Mouse (Mus musculus) CH12.LX (cell line): Measurements from ENCODE around the gene Ccdc96. TPM values are rescaled to one million over a fixed set of nuclear protein-coding genes. Genes with fewer than 3 reads are reported as not detected.

Experiments used
- DNase-seq: peaks from one replicate; pipeline ENCODE4 v3.0.0-alpha.2; 2013; ENCODE audit errors: extremely low read depth
- H3K27ac ChIP-seq: 2 replicates; pipeline ENCODE4 v1.5.1; 2012; ENCODE audit warnings: low read depth, mild to moderate bottlenecking, control low read depth, moderate library complexity; ENCODE audit not compliant: insufficient read depth
- H3K27me3 ChIP-seq: replicated peaks from 2 replicates; pipeline ENCODE3; 2012; ENCODE audit warnings: inconsistent platforms
- H3K36me3 ChIP-seq, 2 experiments: replicated peaks in 1 of 2; 2 replicates each; pipeline versions ENCODE3 to v1.6.1; 2012; ENCODE audit warnings: inconsistent platforms in 1 of 2, low read length in 1 of 2, mild to moderate bottlenecking in 1 of 2, mixed read lengths in 1 of 2, moderate library complexity in 1 of 2; ENCODE audit not compliant: control insufficient read depth in 1 of 2, insufficient read depth in 1 of 2
- H3K4me1 ChIP-seq, 2 experiments: 2 replicates each; pipeline ENCODE4 v1.6.1; 2012; ENCODE audit warnings: inconsistent platforms in 1 of 2, moderate library complexity in 1 of 2; ENCODE audit not compliant: insufficient read depth in 2 of 2, control insufficient read depth in 1 of 2
- H3K4me2 ChIP-seq: 2 replicates; pipeline ENCODE4 v1.6.1; 2012; ENCODE audit warnings: low read depth, mild to moderate bottlenecking, control low read depth; ENCODE audit not compliant: poor library complexity, insufficient read depth, severe bottlenecking
- H3K4me3 ChIP-seq, 3 experiments: fragments of 150-350 bp in 1 of 3; sonication (generic) in 1 of 3; replicated peaks in 1 of 3; 2 replicates each; pipeline versions ENCODE3 to v1.5.1; 2011 to 2012; ENCODE audit warnings: low read depth in 2 of 3, low read length in 2 of 3, mild to moderate bottlenecking in 2 of 3, moderate library complexity in 2 of 3, control low read depth in 1 of 3, improper control_type of control experiment in 1 of 3, inconsistent platforms in 1 of 3, mixed read lengths in 1 of 3; ENCODE audit not compliant: poor library complexity in 1 of 3
- H3K79me2 ChIP-seq: replicated peaks from 2 replicates; pipeline ENCODE4 v1.6.1; 2012; ENCODE audit warnings: mild to moderate bottlenecking, moderate library complexity; ENCODE audit not compliant: control insufficient read depth, poor library complexity, insufficient read depth, severe bottlenecking; ENCODE audit errors: extremely low read depth
- H3K9ac ChIP-seq: 2 replicates; pipeline ENCODE4 v1.6.1; 2012; ENCODE audit warnings: low read depth, mild to moderate bottlenecking, control low read depth, moderate library complexity; ENCODE audit not compliant: insufficient read depth
- H3K9me3 ChIP-seq: replicated peaks from 2 replicates; pipeline ENCODE3; 2012; ENCODE audit warnings: low read length, inconsistent platforms, mixed read lengths
- BHLHE40 ChIP-seq: IDR thresholded peaks from 2 replicates; pipeline ENCODE4 v1.6.1; 2011; ENCODE audit warnings: mild to moderate bottlenecking, low read depth, low read length, improper control_type of control experiment
- CHD1 ChIP-seq: IDR thresholded peaks from 2 replicates; pipeline ENCODE4 v1.6.1; 2012; ENCODE audit warnings: low read depth, low read length, improper control_type of control experiment, inconsistent platforms
- CHD2 ChIP-seq: IDR thresholded peaks from 2 replicates; pipeline ENCODE4 v1.6.1; 2011; ENCODE audit warnings: low read length, improper control_type of control experiment
- CTCF ChIP-seq, 2 experiments: IDR thresholded peaks in 1 of 2; conservative IDR thresholded peaks in 1 of 2; 2 replicates each; pipeline ENCODE4 v1.5.1; 2011 to 2012; ENCODE audit warnings: low read depth in 2 of 2, low read length in 2 of 2, improper control_type of control experiment in 1 of 2, inconsistent platforms in 1 of 2, mild to moderate bottlenecking in 1 of 2, moderate library complexity in 1 of 2
- ELF1 ChIP-seq: IDR thresholded peaks from 2 replicates; pipeline ENCODE4 v1.6.1; 2014; ENCODE audit warnings: low read depth, mild to moderate bottlenecking, inconsistent platforms, low read length, improper control_type of control experiment
- EP300 ChIP-seq: IDR thresholded peaks from 2 replicates; pipeline ENCODE4 v1.6.1; 2011; ENCODE audit warnings: low read length, improper control_type of control experiment
- ETS1 ChIP-seq: conservative IDR thresholded peaks from 2 replicates; pipeline ENCODE4 v1.6.1; 2012; ENCODE audit warnings: low read depth, mild to moderate bottlenecking, inconsistent platforms, low read length, improper control_type of control experiment, moderate library complexity
- HCFC1 ChIP-seq: IDR thresholded peaks from 2 replicates; pipeline ENCODE4 v1.6.1; 2012; ENCODE audit warnings: low read depth, mild to moderate bottlenecking, inconsistent platforms, low read length, improper control_type of control experiment
- JUN ChIP-seq: IDR thresholded peaks from 2 replicates; pipeline ENCODE4 v1.6.1; 2011; ENCODE audit warnings: low read depth, mild to moderate bottlenecking, low read length, improper control_type of control experiment, moderate library complexity; ENCODE audit not compliant: insufficient read depth
- JUND ChIP-seq: conservative IDR thresholded peaks from 2 replicates; pipeline ENCODE4 v1.6.1; 2011; ENCODE audit warnings: low read depth, low read length, improper control_type of control experiment
- KAT2A ChIP-seq: IDR thresholded peaks from 2 replicates; pipeline ENCODE4 v1.6.1; 2012; ENCODE audit warnings: low read length, improper control_type of control experiment, inconsistent platforms; ENCODE audit not compliant: insufficient replicate concordance
- MAFK ChIP-seq: IDR thresholded peaks from 2 replicates; pipeline ENCODE4 v1.6.1; 2011; ENCODE audit warnings: low read length, improper control_type of control experiment; ENCODE audit not compliant: insufficient replicate concordance
- MAX ChIP-seq: IDR thresholded peaks from 2 replicates; pipeline ENCODE4 v1.6.1; 2011; ENCODE audit warnings: low read length, improper control_type of control experiment
- MAZ ChIP-seq: IDR thresholded peaks from 2 replicates; pipeline ENCODE4 v1.6.1; 2012; ENCODE audit warnings: low read depth, mild to moderate bottlenecking, inconsistent platforms, low read length, improper control_type of control experiment, moderate library complexity
- MYC ChIP-seq: IDR thresholded peaks from 2 replicates; pipeline ENCODE4 v1.6.1; 2011; ENCODE audit warnings: low read depth, mild to moderate bottlenecking, improper control_type of control experiment, low read length
- NRF1 ChIP-seq: IDR thresholded peaks from 2 replicates; pipeline ENCODE4 v1.6.1; 2014; ENCODE audit warnings: low read depth, mild to moderate bottlenecking, inconsistent platforms, low read length, improper control_type of control experiment, moderate library complexity
- PAX5 ChIP-seq: IDR thresholded peaks from 2 replicates; pipeline ENCODE4 v1.6.1; 2012; ENCODE audit warnings: low read length, inconsistent platforms, mixed read lengths
- POLR2AphosphoS2 ChIP-seq: IDR thresholded peaks from 2 replicates; pipeline ENCODE4 v1.6.1; 2011; ENCODE audit warnings: low read depth, low read length, improper control_type of control experiment
- RCOR1 ChIP-seq: conservative IDR thresholded peaks from 2 replicates; pipeline ENCODE4 v1.6.1; 2012; ENCODE audit warnings: low read depth, mild to moderate bottlenecking, inconsistent platforms, low read length, improper control_type of control experiment
- SIN3A ChIP-seq: IDR thresholded peaks from 2 replicates; pipeline ENCODE4 v1.6.1; 2012; ENCODE audit warnings: low read length, improper control_type of control experiment, inconsistent platforms
- SMC3 ChIP-seq: IDR thresholded peaks from 2 replicates; pipeline ENCODE4 v1.6.1; 2011; ENCODE audit warnings: low read depth, low read length, improper control_type of control experiment
- TBP ChIP-seq: conservative IDR thresholded peaks from 2 replicates; pipeline ENCODE4 v1.6.1; 2011; ENCODE audit warnings: low read depth, low read length, improper control_type of control experiment
- TCF12 ChIP-seq: IDR thresholded peaks from 2 replicates; pipeline ENCODE4 v1.6.1; 2014; ENCODE audit warnings: low read depth, mild to moderate bottlenecking, inconsistent platforms, low read length, improper control_type of control experiment
- UBTF ChIP-seq: IDR thresholded peaks from 2 replicates; pipeline ENCODE4 v1.6.1; 2012; ENCODE audit warnings: low read depth, mild to moderate bottlenecking, inconsistent platforms, low read length, improper control_type of control experiment, moderate library complexity
- ZKSCAN1 ChIP-seq: IDR thresholded peaks from 2 replicates; pipeline ENCODE4 v1.6.1; 2012; ENCODE audit warnings: low read depth, inconsistent platforms, low read length, improper control_type of control experiment, borderline replicate concordance
- ZMIZ1 ChIP-seq: IDR thresholded peaks from 2 replicates; pipeline ENCODE4 v1.6.1; 2012; ENCODE audit warnings: low read depth, mild to moderate bottlenecking, inconsistent platforms, low read length, improper control_type of control experiment
- ZNF384 ChIP-seq: IDR thresholded peaks from 2 replicates; pipeline ENCODE4 v1.6.1; 2012; ENCODE audit warnings: low read depth, low read length, improper control_type of control experiment, inconsistent platforms
- dilution Hi-C: fragments of 300-500 bp; cut with MboI; formaldehyde crosslinking; loops from 2 replicates; pipeline ENCODE4 v1.14.3; 2020; ENCODE audit warnings: low sequenced_read_pairs; ENCODE audit not compliant: extremely low pct_unique_long_range_greater_than_20kb, extremely low pct_ligation_motif_present
- in situ Hi-C: fragments of 300-500 bp; cut with MboI; formaldehyde crosslinking; loops from 3 replicates; pipeline ENCODE4 v1.14.3; 2019; ENCODE audit warnings: low sequenced_read_pairs, low pct_ligation_motif_present, low pct_unique_long_range_greater_than_20kb, mixed read lengths
- polyA plus RNA-seq: library from polyadenylated mRNA; unstranded; fragments of >175 nt; gene quantifications from 2 replicates; pipeline ENCODE4 v1.2.1, GENCODE M21; 2012; ENCODE audit warnings: low read depth; ENCODE audit not compliant: insufficient read length
- total RNA-seq, 2 experiments: library from RNA; depleted of rRNA; stranded (reverse); fragments of 300-350 nt in 1 of 2; fragments of >200 nt in 1 of 2; gene quantifications; 2 replicates each; pipeline ENCODE4 v1.2.3; 2012 to 2014

Gene Ccdc96
- total and polyA plus RNA-seq, 3 experiments = 0.26 to 0.41 (median 0.34) TPM

GRCm38 (mm10) chr5:36464709-36465661 is 19.4 kb upstream of the Ccdc96 start, which contains the start of gene Grpel1 (continued):
- TF ChIP-seq TCF12 = peak; percentile 69; the same call in 1 of the 2 replicates
- peak; percentile 91 for TF ChIP-seq ELF1
- no peak for TF ChIP-seq ZKSCAN1
- TF ChIP-seq POLR2AphosphoS2 = peak; percentile 86; the same call in 1 of the 2 replicates
- peak; percentile 92 for TF ChIP-seq NRF1
- no peak for TF ChIP-seq CTCF (conservative IDR thresholded peaks at IDR 0.05 in 1 of 2, IDR thresholded peaks at IDR 0.05 in 1 of 2; ENCODE audit: low read depth in 2 of 2, low read length in 2 of 2)
- no peak for TF ChIP-seq MAFK
- no peak for TF ChIP-seq RCOR1
- TF ChIP-seq KAT2A = peak; percentile 75; the same call in 1 of the 2 replicates
- peak; percentile 66 for TF ChIP-seq MYC
- no peak for TF ChIP-seq EP300
- TF ChIP-seq ZMIZ1 = no peak
- no peak for TF ChIP-seq JUN
- TF ChIP-seq MAZ = no peak
- TF ChIP-seq TBP = peak; percentile 62; the same call in 1 of the 2 replicates
- TF ChIP-seq SMC3 = no peak
- peak; percentile 93 for TF ChIP-seq CHD2

GRCm38 (mm10) chr5:36465889-36466288 is 18.5 kb upstream of the Ccdc96 start:
- in situ Hi-C loops = no loop called here
- H3K36me3 ChIP-seq = peaks cover 22 to 41% of the 10 kb centered on the region in 2 experiments
- TF ChIP-seq BHLHE40 = no peak
- no peak for TF ChIP-seq HCFC1
- no peak for TF ChIP-seq CTCF (conservative IDR thresholded peaks at IDR 0.05 in 1 of 2, IDR thresholded peaks at IDR 0.05 in 1 of 2; ENCODE audit: low read depth in 2 of 2, low read length in 2 of 2)
- TF ChIP-seq ZMIZ1 = no peak
- TF ChIP-seq ETS1 = no peak
- no peak for TF ChIP-seq PAX5
- no peak for TF ChIP-seq JUND
- no peak for TF ChIP-seq POLR2AphosphoS2
- no peak for TF ChIP-seq SIN3A
- TF ChIP-seq UBTF = no peak
- TF ChIP-seq MAX = no peak
- TF ChIP-seq RCOR1 = no peak
- no peak for TF ChIP-seq ZNF384
- no peak for TF ChIP-seq EP300
- TF ChIP-seq CHD1 = no peak
- no peak overlapping the region for H3K27ac ChIP-seq
- H3K9me3 ChIP-seq = no peaks in the 10 kb centered on the region
- H3K4me3 ChIP-seq = peak overlapping the region; percentile 95 to 99 (median 99)
- no peak for DNase-seq
- dilution Hi-C loops = no loop called here
- peaks cover 43% of the 10 kb centered on the region for H3K79me2 ChIP-seq
- H3K4me2 ChIP-seq = peak overlapping the region; percentile 95
- H3K4me1 ChIP-seq = peaks cover 3 to 27% of the 10 kb centered on the region in 2 experiments; a peak in 2 of 4 replicates
- peak overlapping the region; percentile 88 for H3K9ac ChIP-seq
- no peaks in the 10 kb centered on the region for H3K27me3 ChIP-seq
